Mouse (Mus musculus) urinary bladder, postnatal 36 days (tissue): ENCODE measurements at regions not wholly inside any gene's neighbourhood (a gene's known extent, or its start where the extent isn't known, plus 50 kb on each side); places are given as distances from the start of the nearest gene placed in this dataset.

Source experiments
- DNase-seq, 2 experiments: peaks; one replicate each; pipeline ENCODE4 v3.0.0; 2022; ENCODE audit warnings: low spot score in 2 of 2, mixed read lengths in 1 of 2

- DNase-seq: no peak
Observed at GRCm38 (mm10) chr7:72737792-72738191, 431.4 kb upstream of the Mctp2 start.

- no peak for DNase-seq
Observed at GRCm38 (mm10) chr7:72738324-72738944, 432.0 kb upstream of the Mctp2 start.

GRCm38 (mm10) chr7:72742376-72742775 is 436.0 kb upstream of the Mctp2 start:
- DNase-seq: no peak

DNA sequence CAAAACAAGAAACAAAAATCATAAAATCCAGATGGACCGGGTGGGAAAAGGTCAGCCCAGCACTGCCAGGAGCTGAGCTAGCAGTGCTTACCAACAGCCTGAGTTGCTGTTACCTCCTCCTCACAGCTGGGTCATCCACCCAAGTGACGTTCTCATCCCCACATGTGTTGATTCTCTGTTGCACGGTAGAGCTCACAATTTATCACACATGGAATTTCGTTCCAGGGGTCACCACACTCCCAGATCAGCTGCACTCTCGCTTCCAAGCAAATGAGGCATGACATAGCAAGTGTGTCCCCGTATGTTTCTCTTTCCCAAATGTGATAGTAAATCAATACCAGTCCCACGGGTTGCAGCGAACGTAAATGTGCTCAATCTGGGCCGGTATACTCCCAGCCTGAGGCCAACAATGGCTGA is 445.1 kb upstream of the Mctp2 start:
- no peak for DNase-seq

DNA sequence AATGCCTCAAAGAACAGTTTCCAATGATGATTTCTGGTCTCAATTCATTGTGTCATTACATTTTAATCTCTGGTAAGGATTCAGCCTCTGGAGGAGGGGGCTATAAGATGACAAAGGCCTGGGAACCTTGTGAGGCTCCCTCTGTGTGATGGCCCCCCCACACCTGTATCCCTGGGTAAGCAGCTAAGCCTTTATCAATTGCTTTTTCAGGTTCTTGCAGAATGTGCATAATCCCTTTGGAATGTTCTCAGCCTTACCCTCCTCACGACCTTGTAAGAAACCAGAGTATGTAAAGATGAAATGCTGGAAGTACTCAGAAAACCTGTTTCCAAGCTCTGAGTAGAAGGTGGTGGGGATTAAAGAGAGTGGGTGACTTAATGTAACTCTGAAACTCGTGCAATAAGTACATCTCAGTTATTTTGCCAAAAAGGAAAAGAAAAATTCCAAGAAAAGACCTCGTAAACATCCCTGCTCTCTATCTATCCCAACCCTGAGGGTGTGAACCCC is 446.7 kb upstream of the Mctp2 start:
- DNase-seq: no peak

- no peak for DNase-seq
Observed at GRCm38 (mm10) chr7:72762711-72763110, 456.3 kb upstream of the Mctp2 start.

DNA sequence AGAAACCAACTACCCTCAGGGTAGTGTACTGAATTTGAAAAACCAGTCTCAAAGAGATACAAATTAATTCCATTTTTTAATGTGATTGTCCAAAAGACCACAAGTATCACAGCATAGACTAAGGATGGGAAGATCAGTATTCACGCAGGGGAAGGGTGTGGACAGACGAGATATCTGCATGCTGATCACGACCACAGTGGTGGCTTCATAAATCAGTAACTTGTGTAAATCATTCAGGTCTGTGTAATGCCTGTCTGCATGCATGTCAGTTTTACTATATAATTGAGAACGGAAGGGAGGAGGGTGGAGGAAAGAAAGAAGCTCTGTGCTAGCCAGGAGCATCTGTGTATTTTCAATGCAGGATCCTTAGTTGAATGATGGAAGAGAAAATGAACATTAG is 462.3 kb upstream of the Mctp2 start:
- no peak for DNase-seq

DNA sequence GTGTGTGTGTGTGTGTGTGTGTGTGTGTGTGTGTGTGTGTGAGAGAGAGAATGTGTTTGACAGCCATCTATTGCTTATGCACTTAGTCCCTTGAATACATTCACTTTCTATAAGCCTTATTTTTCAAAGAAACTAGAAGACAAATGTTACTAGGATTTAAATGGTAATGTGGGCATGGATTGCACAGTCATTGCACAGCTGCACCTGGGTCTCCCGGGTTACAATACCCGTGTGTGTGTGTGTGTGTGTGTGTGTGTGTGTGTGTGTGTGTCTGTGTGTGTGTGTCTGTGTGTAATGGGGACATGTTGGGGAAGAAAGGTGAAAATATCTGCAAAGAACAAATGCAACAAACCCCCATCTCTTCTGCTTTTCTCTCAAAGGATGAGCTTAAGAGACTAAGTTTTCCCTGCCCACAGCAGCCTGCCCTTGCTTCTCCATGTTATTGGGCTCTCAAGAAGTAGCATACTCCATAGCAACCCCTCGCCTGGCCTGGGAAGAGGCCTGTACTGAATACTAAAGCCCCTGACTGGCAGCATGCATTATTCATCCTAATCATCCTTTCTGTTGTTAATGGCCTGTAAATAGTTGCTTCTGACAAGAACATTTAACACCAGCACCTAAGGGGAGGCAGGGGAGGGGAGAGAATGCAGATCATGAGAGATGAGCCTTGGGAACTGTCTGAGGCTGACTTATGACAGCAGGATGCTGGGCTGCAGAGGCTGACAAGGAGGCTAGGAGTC is 467.8 kb upstream of the Mctp2 start:
- DNase-seq: no peak

DNA sequence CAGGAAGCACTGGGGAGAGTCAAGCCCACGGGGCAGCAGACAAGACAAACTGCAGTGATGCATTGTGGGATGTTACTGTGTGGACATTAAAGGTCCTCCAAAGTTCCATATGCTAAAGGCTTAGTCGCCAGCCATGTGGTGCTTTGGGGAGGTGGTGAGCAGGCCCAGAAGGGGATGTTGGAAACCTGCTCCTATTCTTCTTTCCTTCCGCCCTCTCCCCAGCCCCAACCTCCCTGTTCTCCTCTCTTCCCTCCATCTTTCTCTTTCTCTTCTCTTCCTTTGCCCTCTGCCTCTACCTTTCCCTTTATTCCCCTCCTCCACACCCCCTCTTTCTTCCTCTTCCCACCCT is 468.3 kb upstream of the Mctp2 start:
- DNase-seq: no peak

- DNase-seq: no peak
Observed at GRCm38 (mm10) chr7:72787306-72787705, 480.9 kb upstream of the Mctp2 start.

GRCm38 (mm10) chr7:72788261-72788660 is 481.9 kb upstream of the Mctp2 start:
- DNase-seq: no peak

DNA sequence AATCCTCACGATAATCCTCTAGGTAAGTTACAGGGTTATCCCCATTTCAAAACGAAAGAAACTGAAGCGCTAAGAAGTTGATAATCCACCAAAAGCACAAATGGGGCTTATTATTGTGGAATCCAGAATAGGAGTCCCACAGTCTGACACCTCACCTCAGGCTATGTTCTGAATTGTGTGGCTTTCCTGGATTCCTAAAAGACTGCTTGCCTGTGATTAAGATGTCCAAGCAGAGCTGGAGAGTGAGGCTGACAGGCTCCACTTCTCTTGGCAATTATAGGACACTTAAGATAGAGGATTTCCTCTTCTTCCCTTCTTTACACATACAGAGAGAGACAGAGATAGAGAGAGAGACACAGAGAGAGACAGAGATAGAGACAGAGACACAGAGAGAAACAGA is 515.7 kb upstream of the Mctp2 start:
- no peak for DNase-seq

GRCm38 (mm10) chr7:72826597-72826996 is 520.2 kb upstream of the Mctp2 start:
- DNase-seq: no peak

DNA sequence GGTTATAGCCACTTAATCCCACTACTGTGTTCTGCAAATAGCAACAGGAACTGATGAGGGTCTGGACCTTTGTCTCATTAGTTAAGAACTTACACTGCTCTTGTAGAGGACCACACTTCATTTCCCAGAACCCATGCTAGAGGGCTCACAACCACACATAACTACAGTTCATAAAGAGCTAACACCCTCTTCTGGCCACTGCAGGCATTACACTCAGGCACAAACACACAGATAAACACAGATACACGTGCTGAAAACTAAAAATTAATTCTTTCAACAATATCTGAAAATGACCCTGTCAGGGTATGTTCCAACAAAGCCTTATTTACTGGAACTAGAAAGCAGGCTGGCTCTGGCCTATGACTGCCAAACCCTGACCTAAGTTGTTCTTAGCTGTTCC is 529.0 kb upstream of the Mctp2 start:
- no peak for DNase-seq

DNA sequence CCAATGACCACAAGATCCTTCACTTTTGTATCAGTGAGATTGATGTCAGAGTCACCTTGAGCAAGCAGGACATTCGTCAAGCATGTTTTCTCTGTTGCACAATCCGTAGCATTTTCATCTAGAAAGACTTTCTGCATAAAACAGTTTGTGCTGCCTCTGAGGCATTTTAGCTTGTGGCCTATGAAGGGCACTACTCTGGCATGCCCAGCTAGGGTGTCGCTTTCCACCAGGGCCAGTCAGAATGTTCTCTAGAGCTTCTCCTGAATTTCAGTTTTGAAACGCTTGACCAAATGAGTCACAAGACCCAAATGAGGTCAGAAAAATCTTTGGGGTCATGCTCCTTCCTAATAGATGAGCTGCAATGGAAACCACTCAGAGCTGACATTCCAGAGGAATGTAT is 529.6 kb upstream of the Mctp2 start:
- no peak for DNase-seq

- DNase-seq: no peak
Observed at GRCm38 (mm10) chr7:72836457-72836985, 530.1 kb upstream of the Mctp2 start.

GRCm38 (mm10) chr7:72837992-72838655 is 531.7 kb upstream of the Mctp2 start:
- DNase-seq: no peak

- DNase-seq: no peak
Observed at GRCm38 (mm10) chr7:72851346-72851745, 524.0 kb upstream of the Rgma start.

GRCm38 (mm10) chr7:72854501-72855002 is 520.8 kb upstream of the Rgma start:
- DNase-seq: no peak

DNA sequence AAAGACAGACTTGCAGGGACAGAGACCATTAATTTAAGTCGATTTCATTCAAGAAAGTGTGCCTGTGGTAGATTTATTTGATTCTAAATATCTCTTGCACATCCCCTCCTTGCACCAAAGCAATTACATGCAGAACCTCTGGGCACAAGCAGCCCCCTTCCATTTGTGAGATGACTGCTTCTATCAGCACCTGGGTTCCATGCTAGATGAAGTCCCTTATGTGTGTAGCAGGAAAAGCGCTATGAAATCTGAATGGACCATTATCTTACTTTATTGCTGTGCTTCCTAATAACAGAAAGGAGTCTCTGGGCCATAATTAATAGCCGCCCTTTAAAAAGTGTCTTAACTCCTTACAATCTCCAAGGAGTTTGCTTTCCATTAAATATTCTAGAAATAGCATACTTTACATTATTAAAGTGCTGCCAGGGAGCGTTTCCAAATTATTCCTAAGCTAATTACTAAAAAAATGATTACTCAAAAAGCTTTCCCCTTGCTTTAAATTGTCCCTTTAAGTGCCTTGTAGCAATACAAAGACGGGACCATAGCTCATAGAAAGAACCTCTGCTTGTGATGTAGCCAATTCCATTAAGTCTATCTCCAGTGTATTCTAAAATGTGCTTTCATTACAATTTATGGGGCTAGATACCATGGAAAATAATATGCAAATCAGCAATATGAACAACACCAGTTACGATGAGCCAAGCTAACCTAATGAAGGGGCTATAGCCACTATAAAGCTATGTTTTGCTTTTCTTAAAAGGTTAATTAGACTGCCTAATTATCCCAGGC is 508.1 kb upstream of the Rgma start:
- no peak for DNase-seq

DNA sequence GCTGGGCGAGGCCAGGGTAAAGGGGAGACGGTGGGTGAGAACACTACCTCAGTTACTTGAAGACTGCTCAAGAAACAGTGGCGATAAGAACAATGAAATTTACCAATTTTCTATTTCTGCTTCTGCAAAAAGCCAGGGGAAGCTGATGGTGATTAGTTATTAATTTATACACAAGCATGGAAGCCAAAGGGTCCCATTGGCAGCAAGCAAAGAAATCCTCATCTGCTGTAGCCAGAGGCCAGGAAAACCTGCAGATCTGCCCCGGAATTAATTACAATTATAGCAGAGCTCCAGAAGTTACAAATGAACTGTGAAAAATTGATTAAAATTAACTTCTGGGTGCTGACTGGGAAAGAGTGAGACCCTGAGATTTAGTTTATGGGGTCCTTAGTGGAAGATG is 506.2 kb upstream of the Rgma start:
- no peak for DNase-seq

GRCm38 (mm10) chr7:72900816-72901215 is 474.5 kb upstream of the Rgma start:
- DNase-seq: no peak
